Mouse (Mus musculus) heart, adult 9 months (tissue): ENCODE measurements around the gene Lrmda.
"Not testable (repeated sequence)": the region's sequence is repeated elsewhere in the genome, so short reads cannot be mapped to it uniquely, and the experiment has no call there.

Experiments
- DNase-seq, 2 experiments: peaks; one replicate each; pipeline ENCODE4 v3.0.0; 2022; ENCODE audit warnings: low spot score in 2 of 2

The Lrmda gene

DNA sequence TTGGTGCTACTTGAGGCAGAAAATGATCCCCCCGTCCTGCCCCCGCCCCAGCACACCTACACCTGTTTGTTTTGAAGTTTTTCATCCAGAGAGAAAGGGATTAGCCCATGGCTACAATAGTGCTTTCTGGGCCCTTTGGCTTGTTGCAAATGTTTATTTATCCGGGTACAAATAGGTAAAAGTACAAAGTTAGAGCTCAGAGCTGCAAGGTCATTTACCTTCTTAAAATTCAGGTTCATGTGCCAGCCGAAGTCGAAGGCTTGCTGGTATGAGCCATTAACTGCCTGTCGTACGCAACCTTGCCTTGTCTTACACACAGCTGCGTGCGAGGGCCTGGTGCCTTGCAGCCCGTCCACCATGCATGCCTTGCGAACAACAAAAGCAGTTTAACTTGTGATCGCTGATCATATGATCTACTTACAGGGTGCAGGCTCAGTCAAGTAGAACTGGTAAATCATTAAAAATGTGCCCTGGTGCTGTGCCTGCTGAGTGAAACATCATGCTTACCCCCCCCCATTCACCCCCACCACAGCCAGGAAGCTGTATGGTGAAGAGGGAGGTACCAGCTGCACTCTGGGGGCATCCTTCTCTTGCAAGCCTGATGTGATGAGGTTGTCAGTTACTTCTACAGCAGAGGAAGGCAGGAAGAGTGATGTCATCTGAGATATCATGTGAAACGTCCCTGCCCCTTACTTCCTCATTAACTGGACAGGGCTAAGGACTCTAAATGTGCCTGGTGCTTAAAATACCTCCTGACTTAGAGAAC, 781.5 kb downstream of the Lrmda start:
- peak in 1 of 2 experiments; percentile 25 for DNase-seq

DNA sequence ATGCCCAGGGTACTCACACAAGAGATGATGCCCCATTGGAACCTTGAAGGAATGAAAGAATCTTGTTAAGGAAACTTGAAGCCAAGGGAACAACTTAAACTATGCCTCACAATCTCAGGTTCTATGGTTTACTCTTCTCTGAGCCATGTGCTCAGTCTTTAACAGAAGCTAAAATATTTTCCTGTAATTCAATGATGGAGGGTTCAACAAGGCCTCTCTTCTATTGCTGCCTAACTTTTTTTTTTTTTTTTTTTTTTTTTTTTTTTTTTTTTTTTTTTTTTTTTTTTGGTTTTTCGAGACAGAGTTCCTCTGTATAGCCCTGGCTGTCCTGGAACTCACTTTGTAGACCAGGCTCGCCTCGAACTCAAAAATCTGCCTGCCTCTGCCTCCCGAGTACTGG, 782.2 kb downstream of the Lrmda start:
- not testable (repeated sequence) for DNase-seq

DNA sequence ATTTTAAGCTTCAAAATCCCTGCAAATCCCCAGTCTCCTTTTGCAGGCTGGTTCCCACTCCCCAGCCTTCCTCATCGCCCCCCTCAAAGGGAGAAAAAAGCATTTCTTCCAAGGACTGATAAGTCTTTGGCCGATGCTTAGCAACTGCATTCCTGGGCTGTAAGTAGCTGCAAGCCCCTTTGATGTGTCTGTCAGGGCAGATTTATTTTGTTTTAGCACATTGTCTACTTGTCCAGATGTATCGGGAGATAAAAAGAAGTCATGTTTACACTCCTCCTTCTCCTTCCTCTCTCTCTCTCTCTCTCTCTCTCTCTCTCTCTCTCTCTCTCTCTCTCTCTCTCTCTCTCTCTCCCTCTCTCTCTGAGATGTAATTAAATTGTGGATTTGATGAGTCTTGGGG, 787.8 kb downstream of the Lrmda start:
- DNase-seq, result no peak

DNA sequence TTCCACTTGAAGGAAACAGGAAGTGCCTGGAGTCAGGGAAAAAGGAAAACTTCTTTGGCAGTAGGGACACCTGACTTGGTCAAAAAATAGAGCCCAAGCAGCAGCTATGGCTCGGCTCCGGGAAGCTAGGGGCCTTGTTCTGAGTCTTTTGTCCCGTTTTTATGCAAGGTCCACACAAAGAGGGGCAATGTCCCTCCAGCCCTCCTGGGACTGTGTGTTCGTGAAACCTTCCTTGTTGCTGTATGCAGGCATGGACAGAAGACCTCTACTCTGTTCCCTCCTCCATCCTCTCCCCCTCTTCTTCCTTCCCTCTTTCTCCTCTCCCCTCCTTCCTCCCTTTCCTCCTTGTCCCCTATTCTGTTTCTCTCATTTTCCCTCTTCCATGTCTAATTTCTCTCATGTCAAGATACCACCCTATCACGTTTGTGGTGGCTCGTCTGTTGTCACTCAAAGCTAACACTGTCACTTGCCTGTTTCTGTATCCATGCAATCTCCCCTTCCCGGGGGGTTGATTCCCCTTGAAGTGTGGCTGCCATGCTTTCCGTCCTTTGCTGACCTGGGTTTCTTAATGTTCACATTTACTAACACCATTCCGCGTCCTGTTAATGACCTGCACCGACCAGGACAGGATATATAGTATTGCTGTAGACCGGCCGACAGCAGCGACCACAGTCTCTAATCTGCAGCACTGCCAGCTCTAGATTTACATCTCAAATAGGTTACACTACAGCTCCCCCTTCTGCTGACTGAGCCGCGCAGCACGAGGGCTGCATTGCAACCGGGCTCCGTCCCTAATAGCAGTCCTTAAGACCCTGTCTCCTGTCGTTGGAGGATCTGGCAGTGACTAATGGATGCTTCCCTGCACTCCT, 788.4 kb downstream of the Lrmda start:
- peak; percentile 47 to 58 for DNase-seq

DNA sequence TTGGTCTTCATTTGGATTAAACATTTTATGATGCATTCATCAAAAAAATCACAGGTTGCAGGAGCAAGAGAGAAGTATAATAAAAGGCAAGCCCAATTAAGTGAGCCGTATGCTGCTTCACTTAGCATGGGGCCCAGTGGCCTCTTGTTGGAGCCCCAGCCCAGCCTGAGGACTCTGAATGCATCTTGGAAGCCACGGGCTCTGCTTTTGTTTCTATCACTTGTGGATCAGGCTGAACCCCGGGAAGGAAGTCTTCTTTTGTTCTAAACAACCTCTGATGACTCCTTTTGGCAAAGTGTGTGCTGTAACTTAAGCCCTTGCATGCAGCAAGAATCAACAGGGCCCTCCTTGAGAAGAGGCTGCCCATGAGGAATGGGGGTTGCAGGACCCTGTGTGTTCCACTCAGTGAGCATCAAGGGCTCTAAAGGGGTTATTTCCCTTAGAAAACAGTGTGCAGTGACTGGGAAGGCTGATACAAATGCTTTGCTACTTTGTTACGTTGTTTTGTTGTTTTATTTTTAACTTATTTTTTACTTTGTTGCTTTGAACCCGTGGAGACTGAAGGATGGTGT, 789.2 kb downstream of the Lrmda start:
- DNase-seq, result peak; percentile 37 to 55

DNA sequence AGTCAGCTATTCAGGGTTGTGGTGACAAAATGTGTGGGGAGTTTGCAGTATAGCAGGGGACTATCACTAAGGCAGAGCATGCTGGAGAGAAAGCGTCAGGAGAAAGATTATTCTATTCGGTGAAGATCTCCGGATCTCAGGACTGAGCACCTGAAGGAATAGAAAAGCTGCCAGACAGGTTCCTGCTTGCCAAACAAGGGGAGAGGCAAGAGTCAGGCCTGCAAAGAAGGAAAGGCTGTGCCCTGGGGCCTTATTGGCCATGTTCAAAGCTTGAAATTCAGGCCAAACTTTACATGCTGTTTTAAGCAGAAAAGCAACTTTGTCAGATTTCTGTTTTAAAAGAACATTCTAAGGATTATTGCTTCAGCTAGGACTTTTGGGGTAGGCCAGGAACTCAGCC, 789.7 kb downstream of the Lrmda start:
- DNase-seq, result no peak

DNA sequence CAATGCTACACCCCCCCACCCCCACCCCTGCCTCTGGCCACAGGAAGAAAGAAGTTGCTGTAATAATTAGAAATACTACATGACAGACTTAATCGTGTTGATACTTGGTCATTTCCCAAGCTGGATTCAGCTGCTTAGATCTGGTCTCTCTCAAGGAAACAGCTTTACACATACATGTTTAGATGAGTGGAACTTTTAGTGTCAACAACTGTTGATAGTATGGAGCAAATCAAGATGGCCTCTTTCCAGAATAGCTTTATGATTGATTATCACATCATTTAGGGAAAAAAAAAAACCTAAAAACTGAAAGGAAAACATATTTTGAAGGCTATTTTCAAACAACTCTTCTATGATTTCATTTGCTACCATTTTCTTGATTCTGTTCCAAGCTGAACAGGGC, 791.0 kb downstream of the Lrmda start:
- DNase-seq, result no peak

DNA sequence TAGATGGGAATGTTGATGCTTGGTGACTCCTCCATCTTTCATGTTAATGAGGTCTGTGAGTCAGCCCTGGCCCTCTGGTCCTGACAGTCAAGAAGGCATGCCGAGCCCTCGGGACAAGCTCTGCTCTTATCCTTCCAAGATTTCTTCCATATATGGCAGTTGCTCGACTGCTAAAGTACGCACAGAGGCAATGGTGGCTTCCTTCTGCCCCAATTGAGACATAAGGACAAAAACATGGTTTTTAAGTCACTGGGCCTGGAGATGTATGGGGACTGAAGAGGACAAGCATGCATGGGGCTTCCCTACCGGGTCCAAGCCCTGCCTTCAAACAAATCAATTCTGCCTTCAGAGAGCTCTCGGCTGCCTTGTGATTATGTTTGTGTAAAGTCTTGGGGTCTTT, 793.3 kb downstream of the Lrmda start:
- DNase-seq, result no peak

DNA sequence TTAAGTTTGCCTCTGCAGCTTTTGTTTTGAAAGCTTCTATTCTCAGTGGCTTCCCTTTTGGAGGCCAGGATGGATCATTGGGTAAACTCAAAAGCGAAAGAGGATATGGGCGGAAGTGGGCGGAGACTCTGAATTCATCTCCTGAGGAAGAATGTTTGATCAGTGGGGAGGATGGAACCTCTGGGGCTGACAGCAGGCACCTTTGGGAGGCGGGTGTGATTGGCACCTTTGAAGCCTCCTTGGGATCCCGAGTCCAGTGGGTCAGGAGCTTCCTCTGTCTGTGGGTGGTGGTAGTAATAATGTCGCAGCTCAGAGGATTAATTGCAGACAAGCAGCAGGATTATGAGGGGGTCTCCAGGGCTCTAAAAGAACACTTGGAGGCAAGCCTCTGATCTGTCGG, 793.9 kb downstream of the Lrmda start:
- DNase-seq, result peak; percentile 24 to 46

DNA sequence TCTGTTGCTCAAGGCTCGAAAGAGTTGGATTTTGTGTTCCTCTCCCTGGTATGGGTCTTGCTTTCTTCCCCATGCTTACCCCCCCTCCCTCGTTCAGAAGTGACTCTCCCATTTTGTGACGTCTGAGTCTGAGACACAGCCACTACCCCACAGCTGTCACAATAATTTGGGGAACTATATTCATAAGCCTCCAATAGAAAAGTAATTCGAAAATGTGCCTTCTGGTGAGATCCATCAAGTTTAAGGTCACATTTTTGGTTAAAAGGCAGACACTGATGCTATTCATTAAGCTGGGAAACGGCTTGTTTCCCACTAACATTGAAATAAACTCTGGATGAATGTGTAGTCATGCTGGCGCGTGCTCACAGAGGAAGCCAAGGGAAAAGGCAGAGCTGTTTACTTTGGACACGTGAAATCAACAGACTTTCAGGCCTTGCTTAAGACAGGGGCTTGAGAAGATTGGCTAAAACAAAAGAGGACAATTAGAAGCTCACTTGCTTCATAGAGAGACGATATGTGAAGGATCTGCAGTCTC, 795.4 kb downstream of the Lrmda start:
- DNase-seq, result peak; percentile 51 to 63

DNA sequence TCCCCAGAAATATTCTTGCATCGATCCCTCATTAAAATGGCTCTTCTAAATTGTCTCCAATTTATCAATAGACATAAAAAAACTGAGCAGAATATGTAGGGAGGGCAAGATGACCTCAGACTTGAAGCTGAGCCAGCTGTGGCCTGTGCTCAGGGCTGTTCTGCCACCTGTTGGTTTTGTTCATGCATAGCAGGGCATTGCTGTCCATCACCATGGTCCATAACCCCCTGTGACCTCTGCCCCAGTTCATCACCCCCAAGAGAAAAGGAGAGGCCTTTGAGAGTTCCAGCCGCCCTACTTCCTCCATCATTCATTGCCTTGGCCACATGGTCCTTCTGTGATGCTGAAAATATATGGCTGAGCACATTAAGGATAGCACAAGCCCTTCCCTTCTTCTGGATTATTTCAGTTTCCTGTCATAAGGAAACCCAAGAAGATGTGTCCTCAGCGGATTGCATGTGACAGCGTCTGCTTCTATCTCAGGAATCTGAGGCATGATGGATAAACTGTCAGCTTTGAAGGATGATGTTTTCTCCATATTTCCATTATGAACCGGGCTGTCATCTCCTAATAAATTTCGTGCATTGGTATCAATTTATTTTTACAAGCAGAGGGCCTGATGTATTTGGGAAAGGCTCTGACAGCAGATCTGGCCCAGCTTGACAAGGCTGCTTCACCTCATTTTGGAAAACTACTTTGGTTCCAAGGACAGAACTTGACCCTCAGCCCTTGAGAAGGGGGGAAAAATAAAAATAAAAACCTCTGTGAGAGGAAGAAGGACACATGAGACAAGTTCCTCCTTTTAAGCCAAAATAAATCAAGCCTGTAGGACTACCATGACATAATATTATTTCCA, 798.1 kb downstream of the Lrmda start:
- peak; percentile 32 to 43 for DNase-seq

DNA sequence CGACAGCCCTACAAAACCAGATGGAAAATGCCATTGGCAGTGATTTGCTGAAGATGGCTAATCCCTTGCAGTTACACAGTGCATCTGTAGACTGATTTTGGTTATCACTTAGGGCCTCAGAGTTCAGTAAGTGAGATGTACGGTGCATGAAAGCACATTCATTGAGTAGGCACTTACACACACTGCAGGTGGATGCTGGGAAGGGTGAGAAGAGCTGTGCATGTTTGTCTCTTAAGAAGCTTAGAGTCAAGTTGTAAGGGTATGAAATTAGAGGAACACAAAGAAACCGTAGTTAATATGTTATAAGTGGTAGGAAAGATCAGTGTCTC, 798.7 kb downstream of the Lrmda start:
- DNase-seq, result no peak

DNA sequence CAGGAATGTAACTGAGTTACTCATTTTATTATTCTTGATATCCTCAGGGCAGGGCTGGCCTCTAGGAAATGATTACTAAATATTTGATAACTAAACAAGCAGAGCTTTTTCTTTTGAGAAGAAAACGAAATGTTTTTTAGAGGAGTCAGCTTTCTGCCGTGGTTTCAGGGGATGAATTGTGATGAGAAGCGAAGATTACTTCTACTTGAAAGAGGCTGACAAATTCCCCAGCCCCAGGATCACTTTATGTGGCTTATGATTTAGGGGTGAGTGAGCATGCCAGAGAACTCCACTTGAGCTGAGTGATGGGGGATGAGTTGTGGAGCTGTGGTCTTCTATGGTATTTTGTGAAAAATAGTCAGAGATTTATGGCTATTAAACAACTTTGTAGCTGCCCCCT, 803.4 kb downstream of the Lrmda start:
- no peak for DNase-seq

DNA sequence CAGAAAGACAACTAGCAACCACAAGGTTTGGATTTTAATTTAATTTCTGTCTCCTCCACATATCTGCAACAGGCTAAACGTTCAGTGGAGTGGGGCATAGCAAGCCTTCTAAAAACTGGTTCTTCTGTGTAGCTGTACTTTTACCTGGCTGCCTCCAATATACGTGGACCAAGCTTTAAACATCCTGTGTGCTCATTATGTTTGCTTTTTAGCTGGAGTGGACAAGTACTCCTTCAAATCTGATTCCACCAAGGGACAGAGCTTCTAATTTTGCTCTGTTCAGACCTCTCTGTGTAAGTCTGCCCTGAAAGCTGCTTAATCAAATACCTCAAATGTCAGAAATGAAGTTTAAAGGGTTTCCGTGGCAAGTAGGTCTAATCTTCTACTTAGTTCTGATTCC, 807.3 kb downstream of the Lrmda start:
- no peak for DNase-seq

DNA sequence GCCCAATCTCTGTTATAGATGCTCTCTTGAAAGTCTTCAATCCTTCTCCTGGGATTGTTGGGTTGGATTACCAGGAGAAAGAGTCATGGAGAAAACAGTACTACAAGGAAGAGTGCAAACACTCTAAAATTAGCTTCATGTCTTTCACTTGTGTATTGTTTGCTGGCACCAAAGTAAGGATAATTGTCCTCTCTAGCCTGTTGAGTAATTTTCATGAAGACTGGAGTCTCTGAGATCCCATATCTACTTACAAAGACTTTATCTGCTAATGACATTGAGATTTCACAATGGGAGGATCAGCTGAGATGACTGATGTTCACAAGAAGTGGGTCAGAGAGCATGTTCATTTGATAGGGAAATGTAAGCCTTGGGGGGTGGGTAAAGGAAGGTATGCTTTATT, 817.5 kb downstream of the Lrmda start:
- no peak for DNase-seq

DNA sequence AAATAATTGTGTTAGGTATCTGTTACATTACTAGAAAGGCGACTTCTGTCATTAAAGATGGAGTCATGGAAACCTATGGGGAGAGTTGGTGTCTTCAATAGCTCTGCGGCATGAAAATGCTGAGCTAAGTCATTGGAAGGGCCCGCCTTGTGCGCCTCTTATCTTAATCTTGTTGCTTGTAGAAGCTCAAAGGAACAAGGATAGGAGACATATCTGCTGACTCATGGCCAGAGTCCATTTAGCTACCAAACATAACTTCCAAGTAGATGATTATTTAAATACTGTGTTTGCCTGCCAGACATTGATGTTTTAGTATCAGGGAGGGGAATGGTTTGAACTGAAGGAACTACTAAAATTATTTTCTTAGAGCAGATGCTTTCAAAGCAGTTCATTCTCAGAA, 821.6 kb downstream of the Lrmda start:
- no peak for DNase-seq

DNA sequence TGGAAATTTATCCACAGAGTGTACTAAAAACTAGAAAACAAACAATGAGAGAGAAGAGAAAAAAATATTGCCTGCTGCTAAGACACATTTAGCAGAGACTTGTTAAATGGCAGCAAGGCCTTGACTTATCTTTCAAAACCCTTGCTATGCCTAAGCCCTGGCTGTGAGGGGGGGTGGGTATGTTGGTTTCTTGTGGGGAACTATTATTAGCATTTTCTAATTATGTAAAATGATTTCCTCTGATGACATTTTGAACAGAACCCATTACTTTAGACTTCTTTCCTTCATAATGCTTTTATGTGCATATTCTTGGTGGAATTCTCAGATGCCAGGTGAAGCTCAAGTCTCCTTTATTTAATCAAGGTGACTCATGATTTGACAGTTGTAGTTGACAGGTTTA, 824.5 kb downstream of the Lrmda start:
- DNase-seq, result no peak

DNA sequence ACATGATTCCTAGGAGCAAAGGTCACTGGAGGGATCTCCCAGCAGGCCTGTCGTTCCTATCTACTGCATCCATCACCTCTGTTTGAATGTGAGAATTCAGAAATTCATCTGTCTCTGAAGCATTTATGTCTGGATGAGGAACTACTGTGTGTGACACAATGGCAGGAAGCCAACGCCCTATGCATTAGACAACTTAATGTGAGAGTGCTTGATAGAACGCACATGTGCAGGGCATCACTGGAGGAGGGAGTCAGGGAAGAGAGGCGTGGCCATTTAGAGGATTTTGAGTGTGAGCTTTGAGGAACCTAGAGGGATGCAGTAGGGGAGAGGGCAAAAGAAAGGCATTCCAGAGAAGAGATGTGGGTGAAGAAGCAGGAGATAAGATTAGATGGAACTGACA, 825.9 kb downstream of the Lrmda start:
- no peak for DNase-seq

DNA sequence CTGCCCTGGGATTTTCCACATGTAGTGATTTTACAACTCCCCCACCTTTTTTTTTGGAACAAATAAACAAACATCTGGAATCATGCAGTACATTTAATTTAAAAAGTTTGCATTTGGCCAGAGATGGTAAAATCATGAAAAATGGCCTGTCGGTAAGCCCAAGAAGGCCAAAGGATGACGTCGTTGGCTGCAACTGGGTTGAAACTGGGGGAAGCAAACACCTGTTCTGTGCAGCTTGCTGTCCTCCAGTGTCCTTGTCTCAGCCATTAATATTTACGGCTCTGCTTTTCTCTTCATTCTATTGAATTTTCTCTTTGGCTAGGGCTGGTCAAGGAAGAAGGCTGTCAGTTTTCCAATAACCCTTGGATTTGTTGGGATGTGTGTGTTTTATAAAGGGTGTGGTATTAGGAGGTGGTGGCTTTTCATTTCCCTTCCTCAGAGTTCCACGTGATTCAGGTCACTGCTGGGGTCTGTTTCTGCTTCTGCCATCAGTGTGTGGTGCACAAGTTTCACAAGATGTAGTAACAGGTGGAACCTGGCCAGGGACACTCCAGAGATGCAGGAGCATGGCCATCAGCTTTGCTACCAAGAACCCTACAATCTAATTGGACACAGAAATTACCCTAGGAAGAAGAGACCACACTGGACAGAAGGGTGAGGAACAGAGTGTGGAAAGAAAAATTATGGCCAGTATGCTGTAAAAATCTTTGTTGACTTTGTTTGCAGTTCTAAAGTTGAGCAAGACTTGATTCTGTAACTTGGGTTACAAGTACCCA, 827.7 kb downstream of the Lrmda start:
- DNase-seq, result peak; percentile 9 to 19

DNA sequence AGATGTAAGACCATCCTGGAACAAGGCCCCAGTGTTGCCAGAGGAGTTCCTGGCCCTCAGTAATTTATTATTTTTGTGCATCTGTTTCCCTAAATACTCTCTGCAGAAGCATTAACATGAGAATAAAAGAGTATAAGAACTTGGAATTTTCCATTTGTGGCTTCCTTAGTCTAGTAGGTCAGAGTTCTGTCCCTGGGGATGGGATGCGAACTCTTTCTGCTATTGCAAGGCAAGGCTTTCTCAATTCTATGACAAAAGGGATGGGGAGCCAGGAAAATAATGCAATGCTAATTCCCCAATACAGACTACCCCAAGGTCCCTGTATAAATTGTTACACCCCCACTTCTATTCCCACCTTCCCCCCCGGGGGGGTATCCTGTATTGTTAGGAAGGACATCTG, 829.6 kb downstream of the Lrmda start:
- DNase-seq, result peak; percentile 55 to 57

DNA sequence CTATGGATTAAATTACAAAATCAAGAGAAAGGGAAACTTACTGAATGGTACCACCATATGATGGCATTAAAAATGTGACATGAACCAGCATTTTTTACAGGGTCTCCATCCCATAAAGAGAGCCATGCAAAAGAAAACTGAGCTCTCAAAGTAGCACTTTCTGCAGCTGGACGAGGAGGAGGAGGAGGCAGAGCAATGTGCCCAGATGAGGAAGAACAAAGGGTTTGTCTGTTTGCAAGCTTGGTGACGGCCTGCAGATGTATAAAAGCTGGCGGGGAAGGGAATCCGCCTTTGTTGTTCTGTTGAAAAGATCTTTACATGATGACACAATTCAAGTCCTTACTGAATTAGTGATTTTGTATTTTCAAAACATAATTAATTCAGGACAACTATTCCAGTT, 841.1 kb downstream of the Lrmda start:
- no peak for DNase-seq
